Mouse (Mus musculus) heart, embryonic 16.5 days (tissue): ENCODE measurements around the gene Anln. TPM values are rescaled to one million over a fixed set of nuclear protein-coding genes. Genes with fewer than 3 reads are reported as not detected.

ENCODE experiments used
- ATAC-seq: fragments of 200-750 bp; cut with Nextera tagmentation; replicated peaks from 2 replicates; pipeline ENCODE4 v1.8.0; 2017; ENCODE audit warnings: moderate number of reproducible peaks; ENCODE audit not compliant: insufficient read depth, low FRiP score; ENCODE audit errors: extremely low read depth
- H3K27ac ChIP-seq: fragments of 300-500 bp; sonication (generic); 2 replicates; pipeline ENCODE4 v1.5.1; 2014; ENCODE audit warnings: mild to moderate bottlenecking, low read length, control low read depth, moderate library complexity
- H3K27me3 ChIP-seq: fragments of 300-500 bp; sonication (generic); 2 replicates; pipeline ENCODE4 v1.6.1; 2014; ENCODE audit warnings: low read length, mixed read lengths; ENCODE audit not compliant: control insufficient read depth, insufficient read depth
- H3K36me3 ChIP-seq: fragments of 300-500 bp; sonication (generic); 2 replicates; pipeline ENCODE4 v1.6.1; 2014; ENCODE audit not compliant: control insufficient read depth, insufficient read depth
- H3K4me1 ChIP-seq: fragments of 300-500 bp; sonication (generic); 2 replicates; pipeline ENCODE4 v1.6.1; 2014; ENCODE audit warnings: low read length, mixed read lengths; ENCODE audit not compliant: control insufficient read depth, insufficient read depth
- H3K4me2 ChIP-seq: fragments of 300-500 bp; sonication (generic); 2 replicates; pipeline ENCODE4 v1.6.1; 2014; ENCODE audit warnings: low read depth, mild to moderate bottlenecking, control low read depth, low read length
- H3K4me3 ChIP-seq: fragments of 300-500 bp; sonication (generic); 2 replicates; pipeline ENCODE4 v1.5.1; 2014; ENCODE audit warnings: mild to moderate bottlenecking, control low read depth, low read length
- H3K9ac ChIP-seq: fragments of 300-500 bp; sonication (generic); 2 replicates; pipeline ENCODE4 v1.6.1; 2014; ENCODE audit warnings: low read length, control low read depth
- H3K9me3 ChIP-seq: fragments of 300-500 bp; sonication (generic); replicated peaks from 2 replicates; pipeline ENCODE4 v1.6.1; 2016; ENCODE audit warnings: low read length; ENCODE audit not compliant: control insufficient read depth
- WGBS: fragments of 180-500 bp; shearing (Covaris S2); extraction: QIAGEN DNeasy Blood & Tissue Kit; methylation state at CpG from one replicate; pipeline ENCODE4 v1.1.7; 2014; 5-methylcytosine and 5-hydroxymethylcytosine counted together
- polyA plus RNA-seq: library from polyadenylated mRNA; unstranded; fragments of >200 nt; fragmentation: Nextera tagmentation; extraction: Ambion mirVana; gene quantifications from 2 replicates; pipeline ENCODE4 v1.2.1, GENCODE M21; 2015

Anln gene
- polyA plus RNA-seq, 1 experiment from 2014 or later = 54.6 TPM

DNA sequence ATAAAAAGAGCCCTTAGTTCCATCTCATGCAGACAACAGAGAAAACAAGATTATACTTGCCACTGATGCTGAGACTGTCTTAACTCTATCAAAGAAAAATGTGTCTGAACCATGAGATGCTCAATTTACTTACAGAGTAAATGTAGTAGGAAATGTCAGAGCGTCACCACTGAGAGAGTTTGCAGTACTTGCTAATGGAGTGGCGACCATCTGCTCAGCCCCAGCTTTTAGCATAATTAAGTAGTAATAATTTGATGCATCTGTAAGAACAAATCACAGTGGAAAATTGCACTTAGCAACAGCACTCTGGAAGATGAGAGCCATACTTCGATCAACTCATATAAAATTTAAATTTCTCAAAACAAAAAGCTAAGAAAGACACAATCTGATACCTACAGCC, 33.1 kb downstream of the Anln start:
- H3K27ac ChIP-seq = no peak overlapping the region
- no peaks in the 10 kb centered on the region for H3K4me1 ChIP-seq
- no peaks in the 10 kb centered on the region for H3K27me3 ChIP-seq
- H3K4me3 ChIP-seq = no peak overlapping the region
- H3K4me2 ChIP-seq = no peak overlapping the region
- WGBS = 92% methylated on average over 3 of the region's 3 CpGs
- no peak for ATAC-seq
- no peaks in the 10 kb centered on the region for H3K9me3 ChIP-seq
- H3K36me3 ChIP-seq = peaks cover 57% of the 10 kb centered on the region
- H3K9ac ChIP-seq = no peak overlapping the region

- H3K27me3 ChIP-seq = no peaks in the 10 kb centered on the region
- WGBS = 83% methylated on average over 5 of the region's 5 CpGs
- no peak for ATAC-seq
- no peak overlapping the region for H3K9ac ChIP-seq
- no peak overlapping the region for H3K4me2 ChIP-seq
- no peaks in the 10 kb centered on the region for H3K4me1 ChIP-seq
- H3K27ac ChIP-seq = no peak overlapping the region
- H3K9me3 ChIP-seq = no peaks in the 10 kb centered on the region
- H3K36me3 ChIP-seq = peaks cover 39% of the 10 kb centered on the region
- no peak overlapping the region for H3K4me3 ChIP-seq
Observed at GRCm38 (mm10) chr9:22353901-22354300, 35.1 kb downstream of the Anln start.

- Histone ChIP-seq H3K9ac (no peak overlapping the region), H3K4me1 (no peaks in the 10 kb centered on the region), H3K27ac (no peak overlapping the region), H3K4me2 (no peak overlapping the region), H3K4me3 (no peak overlapping the region), H3K36me3 (peaks cover 35% of the 10 kb centered on the region), H3K9me3 (no peaks in the 10 kb centered on the region), H3K27me3 (no peaks in the 10 kb centered on the region)
- WGBS = 95% methylated on average over 5 of the region's 5 CpGs
- ATAC-seq = no peak
Observed at GRCm38 (mm10) chr9:22353465-22353864, 35.5 kb downstream of the Anln start.

DNA sequence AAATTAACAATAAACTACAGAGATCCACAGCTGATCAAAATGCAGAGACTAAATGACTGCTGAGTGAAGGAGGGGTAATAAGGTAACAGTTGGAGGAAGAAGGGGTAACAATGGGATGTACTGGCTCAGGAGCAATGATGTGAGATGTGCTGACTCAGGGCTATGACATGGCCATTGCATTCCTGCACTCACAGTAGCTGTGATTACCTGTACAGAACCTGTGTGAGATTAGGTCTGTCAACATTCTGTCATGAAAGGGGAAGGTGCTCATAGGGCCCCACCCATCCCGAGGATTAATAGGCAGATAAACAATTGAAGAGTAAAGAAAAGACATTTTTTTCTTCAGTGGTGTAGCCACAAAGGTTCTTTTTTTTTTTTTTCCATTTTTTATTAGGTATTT, 48.7 kb downstream of the Anln start:
- Histone ChIP-seq H3K4me2 (no peak overlapping the region), H3K27me3 (no peaks in the 10 kb centered on the region), H3K36me3 (peaks cover 53% of the 10 kb centered on the region), H3K27ac (no peak overlapping the region), H3K9me3 (no peaks in the 10 kb centered on the region), H3K4me1 (no peaks in the 10 kb centered on the region), H3K4me3 (no peak overlapping the region), H3K9ac (no peak overlapping the region)
- WGBS = 81% methylated on average over 1 of the region's 1 CpGs
- no peak for ATAC-seq

GRCm38 (mm10) chr9:22337217-22337616, 51.8 kb downstream of the Anln start:
- peaks cover 62% of the 10 kb centered on the region for H3K36me3 ChIP-seq
- no peaks in the 10 kb centered on the region for H3K9me3 ChIP-seq
- no peaks in the 10 kb centered on the region for H3K27me3 ChIP-seq
- 100% methylated on average over 2 of the region's 2 CpGs for WGBS
- no peak overlapping the region for H3K9ac ChIP-seq
- no peak overlapping the region for H3K27ac ChIP-seq
- no peak overlapping the region for H3K4me2 ChIP-seq
- no peaks in the 10 kb centered on the region for H3K4me1 ChIP-seq
- H3K4me3 ChIP-seq = no peak overlapping the region
- no peak for ATAC-seq

DNA sequence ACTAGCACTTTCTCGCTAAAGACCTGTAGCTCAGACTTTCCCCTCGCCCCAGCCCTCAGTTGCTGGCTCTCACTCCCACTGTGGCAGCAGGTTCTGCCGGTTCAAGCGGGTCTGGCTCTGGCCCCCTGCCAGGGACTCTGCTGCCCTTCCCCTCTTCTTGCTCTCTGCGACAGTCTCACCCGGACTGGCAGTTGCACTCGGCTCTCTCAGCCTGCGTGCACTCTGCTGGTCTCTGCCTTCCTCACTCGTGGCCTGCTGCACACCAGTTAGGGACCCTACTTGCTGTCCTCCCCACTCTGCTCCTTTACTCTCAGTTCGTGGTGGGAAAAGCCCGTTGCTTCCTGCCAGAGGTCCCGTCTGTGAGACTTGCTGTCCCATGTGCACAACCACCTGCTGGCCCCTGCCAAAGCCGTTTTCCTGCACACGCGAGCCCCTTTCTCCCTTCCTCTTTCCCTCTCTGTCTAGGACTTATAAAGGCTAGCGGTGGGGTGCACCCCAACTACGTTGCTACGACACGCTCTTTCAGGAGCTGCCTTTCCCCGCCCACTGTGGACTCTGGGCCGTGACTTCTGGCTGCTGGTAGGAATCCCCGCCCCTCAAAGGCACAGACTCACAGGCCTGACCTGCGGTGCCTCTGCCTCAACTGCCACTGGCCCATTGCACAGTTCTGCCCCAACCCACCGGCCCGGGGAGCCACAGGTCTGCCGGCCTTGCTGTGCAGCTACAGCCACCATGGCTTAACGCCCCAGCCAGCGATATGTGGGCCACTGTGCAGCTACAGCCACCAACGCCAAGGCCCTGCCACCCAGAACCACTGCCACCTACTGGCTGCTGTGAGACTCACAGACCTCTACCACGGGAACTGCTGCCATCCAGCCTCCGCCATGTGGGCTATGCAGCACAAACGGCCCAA, 61.3 kb downstream of the Anln start:
- Histone ChIP-seq H3K27ac (peak overlapping the region; percentile 68), H3K9ac (peak overlapping the region; percentile 67), H3K4me1 (peaks cover 9% of the 10 kb centered on the region), H3K9me3 (no peaks in the 10 kb centered on the region), H3K36me3 (peaks cover 4% of the 10 kb centered on the region; the same call in 1 of the 2 replicates), H3K4me2 (peak overlapping the region; percentile 76), H3K27me3 (no peaks in the 10 kb centered on the region), H3K4me3 (peak overlapping the region; percentile 63)
- under 1% methylated on average over 32 of the region's 32 CpGs for WGBS
- peak; percentile 93 for ATAC-seq

- WGBS = 22% methylated on average over 9 of the region's 9 CpGs
- peaks cover 9% of the 10 kb centered on the region for H3K4me1 ChIP-seq
- no peaks in the 10 kb centered on the region for H3K9me3 ChIP-seq
- peak overlapping the region; percentile 68 for H3K27ac ChIP-seq
- ATAC-seq = no peak
- peak overlapping the region; percentile 63 for H3K4me3 ChIP-seq
- no peaks in the 10 kb centered on the region for H3K27me3 ChIP-seq
- H3K36me3 ChIP-seq = peaks cover under 1% of the 10 kb centered on the region; the same call in 1 of the 2 replicates
- peak overlapping the region; percentile 76 for H3K4me2 ChIP-seq
- H3K9ac ChIP-seq = peak overlapping the region; percentile 67
Observed at GRCm38 (mm10) chr9:22327099-22327474, 61.9 kb downstream of the Anln start.

- Histone ChIP-seq H3K27me3 (no peaks in the 10 kb centered on the region), H3K36me3 (no peaks in the 10 kb centered on the region), H3K4me3 (no peak overlapping the region), H3K9me3 (no peaks in the 10 kb centered on the region), H3K9ac (no peak overlapping the region), H3K4me2 (no peak overlapping the region), H3K4me1 (peaks cover 9% of the 10 kb centered on the region), H3K27ac (no peak overlapping the region)
- ATAC-seq = no peak
- 93% methylated on average over 1 of the region's 1 CpGs for WGBS
Observed at GRCm38 (mm10) chr9:22324579-22324978, 64.4 kb downstream of the Anln start.

GRCm38 (mm10) chr9:22322381-22323211, 66.4 kb downstream of the Anln start:
- WGBS = 70% methylated on average over 8 of the region's 8 CpGs
- H3K27ac ChIP-seq = no peak overlapping the region
- no peak overlapping the region for H3K4me3 ChIP-seq
- peaks cover 8% of the 10 kb centered on the region for H3K9me3 ChIP-seq
- no peak overlapping the region for H3K9ac ChIP-seq
- H3K36me3 ChIP-seq = no peaks in the 10 kb centered on the region
- H3K27me3 ChIP-seq = no peaks in the 10 kb centered on the region
- H3K4me1 ChIP-seq = peaks cover 6% of the 10 kb centered on the region
- no peak overlapping the region for H3K4me2 ChIP-seq
- ATAC-seq = no peak
